Mouse (Mus musculus) lung, postnatal 10 days (tissue): ENCODE measurements around the gene Cacng5.

Source experiments
- DNase-seq: peaks from one replicate; pipeline ENCODE4 v3.0.0; 2021

The Cacng5 gene

GRCm38 (mm10) chr11:107914634-107915226, at the start of gene Cacng5:
Cacng5 (minus strand) TSS chr11:107915055.
- DNase-seq, result no peak

- DNase-seq, result no peak
Measured at GRCm38 (mm10) chr11:107957566-107958350, 42.9 kb upstream of the Cacng5 start.

GRCm38 (mm10) chr11:107955191-107956062, 40.6 kb upstream of the Cacng5 start:
- no peak for DNase-seq

- DNase-seq, result no peak
Measured at GRCm38 (mm10) chr11:107951431-107951830, 36.6 kb upstream of the Cacng5 start.

- DNase-seq, result no peak
Measured at GRCm38 (mm10) chr11:107950658-107951057, 35.8 kb upstream of the Cacng5 start.

GRCm38 (mm10) chr11:107950211-107950610, 35.4 kb upstream of the Cacng5 start:
- DNase-seq, result no peak

- no peak for DNase-seq
Measured at GRCm38 (mm10) chr11:107947951-107948350, 33.1 kb upstream of the Cacng5 start.

GRCm38 (mm10) chr11:107946823-107947222, 32.0 kb upstream of the Cacng5 start:
- no peak for DNase-seq

GRCm38 (mm10) chr11:107936929-107937328, 22.1 kb upstream of the Cacng5 start:
- DNase-seq, result no peak

- DNase-seq, result peak; percentile 57
Measured at GRCm38 (mm10) chr11:107931721-107932120, 16.9 kb upstream of the Cacng5 start.

GRCm38 (mm10) chr11:107931288-107931687, 16.4 kb upstream of the Cacng5 start:
- no peak for DNase-seq

- no peak for DNase-seq
Measured at GRCm38 (mm10) chr11:107929712-107930111, 14.9 kb upstream of the Cacng5 start.

GRCm38 (mm10) chr11:107919852-107920508, 5.1 kb upstream of the Cacng5 start:
- DNase-seq, result peak; percentile 24

- DNase-seq, result no peak
Measured at GRCm38 (mm10) chr11:107917721-107918235, 2.9 kb upstream of the Cacng5 start.

GRCm38 (mm10) chr11:107913317-107913716, 1.5 kb downstream of the Cacng5 start:
- DNase-seq, result peak; percentile 14

GRCm38 (mm10) chr11:107905364-107905763, 9.5 kb downstream of the Cacng5 start:
- no peak for DNase-seq

- DNase-seq, result peak; percentile 49
Measured at GRCm38 (mm10) chr11:107903966-107904605, 10.8 kb downstream of the Cacng5 start.

- no peak for DNase-seq
Measured at GRCm38 (mm10) chr11:107900470-107900869, 14.4 kb downstream of the Cacng5 start.

GRCm38 (mm10) chr11:107898698-107899097, 16.2 kb downstream of the Cacng5 start:
- no peak for DNase-seq

- DNase-seq, result no peak
Measured at GRCm38 (mm10) chr11:107895635-107896034, 19.2 kb downstream of the Cacng5 start.

- no peak for DNase-seq
Measured at GRCm38 (mm10) chr11:107891377-107891776, 23.5 kb downstream of the Cacng5 start.

GRCm38 (mm10) chr11:107887342-107887741, 27.5 kb downstream of the Cacng5 start:
- no peak for DNase-seq
